Mouse (Mus musculus): Measurements from ENCODE around the gene C130026I21Rik.
"Not testable (repeated sequence)": the region's sequence is repeated elsewhere in the genome, so short reads cannot be mapped to it uniquely, and the experiment has no call there.

DNA sequence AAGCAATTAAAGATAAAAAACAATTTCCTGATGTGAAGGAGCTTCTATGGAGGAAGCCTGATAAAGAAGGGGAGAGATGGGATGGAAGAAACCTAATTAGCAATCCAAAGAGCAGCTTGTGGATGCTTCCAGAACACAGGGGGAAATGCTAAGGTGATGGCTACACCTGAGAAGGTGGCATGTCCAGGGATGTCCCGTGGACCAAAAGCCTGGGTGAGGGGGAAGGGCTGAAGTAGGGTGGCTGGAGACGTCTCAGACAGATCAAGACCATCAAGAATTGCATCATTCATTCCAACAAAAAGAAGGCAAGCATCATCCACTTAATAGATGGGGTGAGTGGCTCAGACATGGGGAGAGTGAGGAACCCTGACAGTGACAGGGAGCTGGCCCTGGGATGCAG, 27.3 kb downstream of the C130026I21Rik start:
- TF ChIP-seq POLR2A (IDR thresholded peaks at IDR 0.05; ENCODE audit: insufficient read depth, low read length); CTCF (IDR thresholded peaks at IDR 0.05; ENCODE audit: low read depth, low read length); EP300 (IDR thresholded peaks at IDR 0.05; ENCODE audit: insufficient read depth, low read depth, low read length): not testable (repeated sequence)
